Mouse (Mus musculus): ENCODE results near the gene Usp17la.

GRCm38 (mm10) chr7:104842503-104842902, 14.3 kb upstream of the Usp17la start, which contains the start of gene Usp17lb:
- TF ChIP-seq POLR2A (IDR thresholded peaks at IDR 0.05; ENCODE audit: insufficient read length, low read depth), result no peak
- TF ChIP-seq MYOG (IDR thresholded peaks at IDR 0.05; ENCODE audit: control insufficient read depth in 1 of 3, insufficient read depth in 1 of 3, insufficient read length in 2 of 3, low read depth in 2 of 3), result no peak
- TF ChIP-seq SRF (IDR thresholded peaks at IDR 0.05; ENCODE audit: control insufficient read depth, insufficient read length, low read depth), result no peak
- TF ChIP-seq POLR2AphosphoS2 (IDR thresholded peaks at IDR 0.05; ENCODE audit: insufficient read length, low read depth), result no peak
- no peak for TF ChIP-seq MAX (IDR thresholded peaks at IDR 0.05; ENCODE audit: low read depth)
- no peak for TF ChIP-seq TCF12 (IDR thresholded peaks at IDR 0.05; ENCODE audit: insufficient read depth, poor library complexity, severe bottlenecking)
- no peak for TF ChIP-seq USF1 (IDR thresholded peaks at IDR 0.05; ENCODE audit: low read depth)
- no peak for TF ChIP-seq MYOD1 (IDR thresholded peaks at IDR 0.05; ENCODE audit: control insufficient read depth in 1 of 3, insufficient read length in 2 of 3, low read depth in 2 of 3)
- no peak for TF ChIP-seq REST (IDR thresholded peaks at IDR 0.05; ENCODE audit: insufficient read depth, insufficient read length)
